ENCODE assay signal across 10 mouse cellular contexts in the genomic region with DNA sequence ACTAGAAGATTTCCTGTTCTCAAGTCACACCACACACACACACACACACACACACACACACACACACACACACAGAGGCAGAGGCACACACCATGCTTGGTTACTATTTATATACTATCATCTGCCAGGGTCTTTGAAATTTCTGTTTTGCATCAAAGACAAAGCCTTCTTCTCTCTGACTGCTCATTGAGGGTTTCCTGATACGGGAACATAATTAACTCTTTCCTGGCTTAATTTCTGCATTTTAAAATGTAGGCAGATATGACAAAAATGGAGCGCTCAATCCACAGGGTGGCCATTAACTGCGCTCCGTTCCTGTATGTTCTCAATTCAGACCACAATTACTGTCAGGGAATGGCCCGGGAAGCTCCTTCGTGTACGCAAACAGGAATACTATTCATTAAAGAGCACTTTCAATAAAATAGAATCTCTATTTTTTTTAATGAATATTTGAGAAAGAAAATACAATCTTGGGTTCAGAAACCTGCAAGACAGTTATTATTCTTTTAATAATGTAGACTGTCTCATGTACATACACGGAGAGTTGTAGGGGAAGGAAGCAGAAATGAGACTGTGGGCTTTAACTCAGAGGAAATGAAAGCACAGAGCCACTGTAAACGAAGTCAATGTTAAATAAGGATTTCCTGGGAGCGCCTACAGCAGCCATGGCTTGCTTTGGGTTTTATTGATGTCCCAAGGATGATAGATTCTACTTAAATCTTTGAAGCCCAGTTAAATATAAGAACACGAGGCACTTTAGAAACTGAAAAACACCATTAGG.
A peak's percentile ranks its signal among the peaks of the same experiment; 100 is the strongest.
DNase-seq lines count a peak whose midpoint lies in the region; ATAC-seq and TF ChIP-seq lines count a peak whose summit lies in the region.
"Had no signal": no experiment of that assay in that cellular context is flagged by ENCODE, and none has a peak within 500 bp of the region (broad histone marks: within the 10 kb centered on the region; RNA-seq: fewer than 3 reads in every experiment).

No protein-coding gene starts in this region.

- H3K4me1 ChIP-seq in intestine, embryonic 14.5 days (replicated peaks; ENCODE audit: control insufficient read depth, insufficient read depth, low read length), result 0 out of 2 replicates have a peak, but pooled peaks cover 5% of the 10 kb centered on the region
- 0 out of 2 replicates have a peak, but pooled peaks cover 4% of the 10 kb centered on the region for H3K4me1 ChIP-seq in intestine, embryonic 16.5 days (ENCODE audit: control insufficient read depth, insufficient read depth, low read length)
- H3K4me1 ChIP-seq in forebrain, embryonic 14.5 days (ENCODE audit: control insufficient read depth, insufficient read depth, low read length), result peaks cover 18% of the 10 kb centered on the region
- H3K4me1 ChIP-seq in midbrain, embryonic 13.5 days (replicated peaks), result peaks cover 16% of the 10 kb centered on the region
- no peaks in the 10 kb centered on the region for H3K4me1 ChIP-seq in thymus, adult 2 months (replicated peaks; ENCODE audit: control insufficient read depth, insufficient read depth, low read length)
- H3K4me1 ChIP-seq: liver, embryonic 12.5 days had no signal

- H3K4me3 ChIP-seq in intestine, embryonic 14.5 days (ENCODE audit: low read depth, low read length), result no peak overlapping the region
- no peak overlapping the region for H3K4me3 ChIP-seq in intestine, embryonic 16.5 days (ENCODE audit: low read length)
- H3K4me3 ChIP-seq in forebrain, embryonic 14.5 days (ENCODE audit: low read depth, low read length), result peak overlapping the region; percentile 5
- H3K4me3 ChIP-seq in midbrain, embryonic 13.5 days (replicated peaks), result no peak overlapping the region
- H3K4me3 ChIP-seq in thymus, adult 2 months (ENCODE audit: control insufficient read depth, insufficient read depth, low read length), result no peak overlapping the region
- H3K4me3 ChIP-seq: liver, embryonic 12.5 days had no signal

- H3K36me3 ChIP-seq in intestine, embryonic 14.5 days (ENCODE audit: control insufficient read depth, insufficient read depth, low read length), result no peaks in the 10 kb centered on the region
- no peaks in the 10 kb centered on the region for H3K36me3 ChIP-seq in intestine, embryonic 16.5 days (ENCODE audit: control insufficient read depth, insufficient read depth, low read length)
- H3K36me3 ChIP-seq in forebrain, embryonic 14.5 days (ENCODE audit: control insufficient read depth, insufficient read depth, low read length), result no peaks in the 10 kb centered on the region
- no peaks in the 10 kb centered on the region for H3K36me3 ChIP-seq in midbrain, embryonic 13.5 days
- no peaks in the 10 kb centered on the region for H3K36me3 ChIP-seq in thymus, adult 2 months (ENCODE audit: control insufficient read depth, insufficient read depth, low read length)
- H3K36me3 ChIP-seq: liver, embryonic 12.5 days had no signal

- WGBS in intestine, embryonic 14.5 days, result 31% methylated on average over 11 of the region's 11 CpGs
- WGBS in intestine, embryonic 16.5 days, result 41% methylated on average over 11 of the region's 11 CpGs
- WGBS in forebrain, embryonic 14.5 days, result 8% methylated on average over 11 of the region's 11 CpGs
- 38% methylated on average over 11 of the region's 11 CpGs for WGBS in midbrain, embryonic 13.5 days
- WGBS in thymus, adult 2 months, result 29% methylated on average over 11 of the region's 11 CpGs

- peak overlapping the region; percentile 31 for H3K4me2 ChIP-seq in intestine, embryonic 14.5 days (ENCODE audit: low read length)
- H3K4me2 ChIP-seq in intestine, embryonic 16.5 days (ENCODE audit: low read depth, low read length), result no peak overlapping the region
- H3K4me2 ChIP-seq in forebrain, embryonic 14.5 days (ENCODE audit: low read length), result peak overlapping the region; percentile 42
- peak overlapping the region; percentile 30 for H3K4me2 ChIP-seq in midbrain, embryonic 13.5 days (replicated peaks)
- H3K4me2 ChIP-seq: liver, embryonic 12.5 days had no signal

- H3K9ac ChIP-seq in intestine, embryonic 14.5 days (ENCODE audit: low read length), result no peak overlapping the region
- no peak overlapping the region for H3K9ac ChIP-seq in intestine, embryonic 16.5 days (ENCODE audit: low read depth, low read length)
- H3K9ac ChIP-seq in forebrain, embryonic 14.5 days (ENCODE audit: low read length), result no peak overlapping the region
- no peak overlapping the region for H3K9ac ChIP-seq in midbrain, embryonic 13.5 days (replicated peaks)
- H3K9ac ChIP-seq: liver, embryonic 12.5 days had no signal

- no peak for DNase-seq in intestine, embryonic 14.5 days (ENCODE audit: low spot score)
- peak; percentile 84 for DNase-seq in brain, embryonic 14.5 days (ENCODE audit: low read depth)
- DNase-seq in forebrain, embryonic 14.5 days (ENCODE audit: low spot score), result peak; percentile 80
- DNase-seq in MN1 (ENCODE audit: low spot score), result no peak
- DNase-seq in thymus, adult 2 months, result no peak
- DNase-seq: heart, postnatal 14 days; thymus, postnatal 14 days had no signal

- no peak overlapping the region for H3K27ac ChIP-seq in intestine, embryonic 14.5 days (ENCODE audit: low read depth)
- H3K27ac ChIP-seq in intestine, embryonic 16.5 days (ENCODE audit: low read length), result no peak overlapping the region
- no peak overlapping the region for H3K27ac ChIP-seq in forebrain, embryonic 14.5 days (ENCODE audit: low read depth, low read length)
- H3K27ac ChIP-seq in midbrain, embryonic 13.5 days, result peak overlapping the region; percentile 35; the same call in 1 of the 2 replicates
- H3K27ac ChIP-seq in thymus, adult 2 months (ENCODE audit: control insufficient read depth, insufficient read depth, low read length), result no peak overlapping the region
- H3K27ac ChIP-seq: liver, embryonic 12.5 days had no signal

- TF ChIP-seq POLR2A in brain, embryonic 14.5 days (IDR thresholded peaks at IDR 0.05; ENCODE audit: borderline replicate concordance, extremely low read depth, insufficient read depth, insufficient read length, poor library complexity, severe bottlenecking), result no peak
- no peak for TF ChIP-seq POLR2A in thymus, adult 2 months (IDR thresholded peaks at IDR 0.05; ENCODE audit: control insufficient read depth, extremely low read depth, insufficient read depth, low read length, poor library complexity)

- no peaks in the 10 kb centered on the region for H3K9me3 ChIP-seq in intestine, embryonic 14.5 days (ENCODE audit: control insufficient read depth, low read length)
- no peaks in the 10 kb centered on the region for H3K9me3 ChIP-seq in intestine, embryonic 16.5 days (ENCODE audit: control insufficient read depth, low read length)
- no peaks in the 10 kb centered on the region for H3K9me3 ChIP-seq in forebrain, embryonic 14.5 days (replicated peaks; ENCODE audit: control insufficient read depth, low read length)
- no peaks in the 10 kb centered on the region for H3K9me3 ChIP-seq in midbrain, embryonic 13.5 days
- H3K9me3 ChIP-seq: liver, embryonic 12.5 days had no signal

- ATAC-seq in intestine, embryonic 14.5 days (replicated peaks; ENCODE audit: low FRiP score, low TSS enrichment, low read depth), result no peak
- no peak for ATAC-seq in intestine, embryonic 16.5 days
- peak; percentile 59 for ATAC-seq in forebrain, embryonic 14.5 days
- ATAC-seq in midbrain, embryonic 13.5 days, result peak; percentile 63
- ATAC-seq: liver, embryonic 12.5 days had no signal

- no peaks in the 10 kb centered on the region for H3K27me3 ChIP-seq in intestine, embryonic 14.5 days (replicated peaks; ENCODE audit: control insufficient read depth, insufficient read depth, low read length)
- H3K27me3 ChIP-seq in intestine, embryonic 16.5 days (replicated peaks; ENCODE audit: control insufficient read depth, insufficient read depth, low read length), result no peaks in the 10 kb centered on the region
- H3K27me3 ChIP-seq in forebrain, embryonic 14.5 days (replicated peaks; ENCODE audit: control insufficient read depth, insufficient read depth, low read length), result no peaks in the 10 kb centered on the region
- H3K27me3 ChIP-seq in midbrain, embryonic 13.5 days, result peaks cover 58% of the 10 kb centered on the region
- no peaks in the 10 kb centered on the region for H3K27me3 ChIP-seq in thymus, adult 2 months (ENCODE audit: control insufficient read depth, insufficient read depth, low read length)
- H3K27me3 ChIP-seq: liver, embryonic 12.5 days had no signal

- no peak for TF ChIP-seq CTCF in brain, embryonic 14.5 days (IDR thresholded peaks at IDR 0.05; ENCODE audit: borderline replicate concordance, extremely low read depth, insufficient read depth, insufficient read length)
- no peak for TF ChIP-seq CTCF in thymus, adult 2 months (IDR thresholded peaks at IDR 0.05; ENCODE audit: borderline replicate concordance, control insufficient read depth, extremely low read depth, insufficient read depth, low read length, poor library complexity)

Comparison
In these comparisons a context has a peak if more than half of its experiments do, and no peak if none do; other contexts are left out.
1. ATAC-seq: peak in forebrain, embryonic 14.5 days (single experiment) and midbrain, embryonic 13.5 days (single experiment); none in intestine, embryonic 14.5 days (single experiment) and intestine, embryonic 16.5 days (single experiment).
2. DNase-seq: peak in brain, embryonic 14.5 days (single experiment) and forebrain, embryonic 14.5 days (single experiment); none in intestine, embryonic 14.5 days (single experiment), MN1 (single experiment) and thymus, adult 2 months (single experiment).